Mouse (Mus musculus) effector memory CD4-positive, alpha-beta T cell, adult 7 months (primary cell): ENCODE data around the gene Tmem120a. TPM values are rescaled to one million over a fixed set of nuclear protein-coding genes. Genes with fewer than 3 reads are reported as not detected.

Experiments used
- polyA plus RNA-seq: library from polyadenylated mRNA; unstranded; fragments of 100-300 nt; shearing (Covaris generic); gene quantifications from one replicate; pipeline ENCODE4 v1.2.1, GENCODE M21; 2017

Gene Tmem120a
- 45.2 TPM for polyA plus RNA-seq

GRCm38 (mm10) chr5:135743741-135744609 is at the start of gene Tmem120a:
Tmem120a (minus strand) TSS chr5:135744448.

GRCm38 (mm10) chr5:135778471-135779445 is 34.5 kb upstream of the Tmem120a start, which contains the start of gene Mdh2:
Mdh2 (plus strand) TSS chr5:135778480.

GRCm38 (mm10) chr5:135777796-135778470 is 33.7 kb upstream of the Tmem120a start, which contains the start of gene Styxl1:
Styxl1 (minus strand) TSS chr5:135778385.

Other genes starting within 250 kb of the Tmem120a start
- gene Hip1, start 199.3 kb downstream of the Tmem120a start, polyA plus RNA-seq: 15.5 TPM
- gene Ccl26, start 180.9 kb downstream of the Tmem120a start, polyA plus RNA-seq: not detected
- not detected for gene Ccl24, start 171.4 kb downstream of the Tmem120a start, polyA plus RNA-seq
- gene Rhbdd2, start 111.8 kb downstream of the Tmem120a start, polyA plus RNA-seq: 25.0 TPM
- 118 TPM for gene Por, start 74.4 kb downstream of the Tmem120a start, polyA plus RNA-seq
- 0.78 TPM for gene Styxl1, start 33.9 kb upstream of the Tmem120a start, polyA plus RNA-seq
- 362 TPM for gene Mdh2, start 34.0 kb upstream of the Tmem120a start, polyA plus RNA-seq
- 0.49 TPM for gene Srrm3, start 62.4 kb upstream of the Tmem120a start, polyA plus RNA-seq
- 6.1 TPM for gene Hspb1, start 143.5 kb upstream of the Tmem120a start, polyA plus RNA-seq
- 66.7 TPM for gene Ywhag, start 190.2 kb upstream of the Tmem120a start, polyA plus RNA-seq
- not detected for gene Ssc4d, start 230.1 kb upstream of the Tmem120a start, polyA plus RNA-seq
- gene Zp3, start 235.7 kb upstream of the Tmem120a start, polyA plus RNA-seq: not detected